Mouse (Mus musculus): ENCODE measurements around the gene Fars2. TPM values are rescaled to one million over a fixed set of nuclear protein-coding genes. Genes with fewer than 3 reads are reported as not detected.

The Fars2 gene
- polyA plus RNA-seq, 1 experiment from 2014 or later, result 30.5 TPM

GRCm38 (mm10) chr13:36592291-36592690 lies 475.1 kb downstream of the Fars2 start:
- ATAC-seq (ENCODE audit: low FRiP score) (no peak), DNase-seq (ENCODE audit: low spot score, missing footprints) (no peak)
- H3K4me3 ChIP-seq (ENCODE audit: low read depth, low read length), result no peak overlapping the region
- H3K9me3 ChIP-seq (ENCODE audit: control insufficient read depth, low read length), result no peaks in the 10 kb centered on the region
- WGBS, result 69% methylated on average over 2 of the region's 2 CpGs
- H3K27ac ChIP-seq (ENCODE audit: low read depth, low read length), result no peak overlapping the region
- H3K4me1 ChIP-seq (ENCODE audit: control insufficient read depth, insufficient read depth, low read length), result no peaks in the 10 kb centered on the region
- no peaks in the 10 kb centered on the region for H3K27me3 ChIP-seq (ENCODE audit: control insufficient read depth, insufficient read depth, low read length)
- no peak overlapping the region for H3K9ac ChIP-seq (ENCODE audit: low read length)
- H3K4me2 ChIP-seq, result no peak overlapping the region
- no peaks in the 10 kb centered on the region for H3K36me3 ChIP-seq (ENCODE audit: control insufficient read depth, insufficient read depth, low read length)

GRCm38 (mm10) chr13:36606717-36607116 lies 489.5 kb downstream of the Fars2 start:
- H3K4me3 ChIP-seq (ENCODE audit: low read depth, low read length), result no peak overlapping the region
- H3K27ac ChIP-seq (ENCODE audit: low read depth, low read length), result no peak overlapping the region
- H3K27me3 ChIP-seq (ENCODE audit: control insufficient read depth, insufficient read depth, low read length), result no peaks in the 10 kb centered on the region
- no peaks in the 10 kb centered on the region for H3K9me3 ChIP-seq (ENCODE audit: control insufficient read depth, low read length)
- H3K36me3 ChIP-seq (ENCODE audit: control insufficient read depth, insufficient read depth, low read length), result no peaks in the 10 kb centered on the region
- H3K4me1 ChIP-seq (ENCODE audit: control insufficient read depth, insufficient read depth, low read length), result no peaks in the 10 kb centered on the region
- no peak overlapping the region for H3K9ac ChIP-seq (ENCODE audit: low read length)
- 93% methylated on average over 5 of the region's 5 CpGs for WGBS
- ATAC-seq (ENCODE audit: low FRiP score), result no peak
- no peak overlapping the region for H3K4me2 ChIP-seq
- no peak for DNase-seq (ENCODE audit: low spot score, missing footprints)

- no peak for DNase-seq (ENCODE audit: low spot score, missing footprints)
- H3K4me3 ChIP-seq (ENCODE audit: low read depth, low read length), result no peak overlapping the region
- H3K27ac ChIP-seq (ENCODE audit: low read depth, low read length), result no peak overlapping the region
- no peaks in the 10 kb centered on the region for H3K4me1 ChIP-seq (ENCODE audit: control insufficient read depth, insufficient read depth, low read length)
- no peak for ATAC-seq (ENCODE audit: low FRiP score)
- H3K27me3 ChIP-seq (ENCODE audit: control insufficient read depth, insufficient read depth, low read length), result no peaks in the 10 kb centered on the region
- H3K9ac ChIP-seq (ENCODE audit: low read length), result no peak overlapping the region
- WGBS, result 83% methylated on average over 4 of the region's 4 CpGs
- no peaks in the 10 kb centered on the region for H3K36me3 ChIP-seq (ENCODE audit: control insufficient read depth, insufficient read depth, low read length)
- no peak overlapping the region for H3K4me2 ChIP-seq
- no peaks in the 10 kb centered on the region for H3K9me3 ChIP-seq (ENCODE audit: control insufficient read depth, low read length)
Observed at GRCm38 (mm10) chr13:36607871-36608270, 490.7 kb downstream of the Fars2 start.

GRCm38 (mm10) chr13:36610426-36610825 lies 493.2 kb downstream of the Fars2 start:
- no peak overlapping the region for H3K27ac ChIP-seq (ENCODE audit: low read depth, low read length)

GRCm38 (mm10) chr13:36612785-36613750 lies 495.9 kb downstream of the Fars2 start:
- 17% methylated on average over 23 of the region's 23 CpGs for WGBS
- H3K9me3 ChIP-seq (ENCODE audit: control insufficient read depth, low read length), result no peaks in the 10 kb centered on the region
- 0 out of 2 replicates have a peak, but pooled peaks cover 3% of the 10 kb centered on the region for H3K4me1 ChIP-seq (ENCODE audit: control insufficient read depth, insufficient read depth, low read length)
- peak overlapping the region; percentile 51 for H3K9ac ChIP-seq (ENCODE audit: low read length)
- no peaks in the 10 kb centered on the region for H3K36me3 ChIP-seq (ENCODE audit: control insufficient read depth, insufficient read depth, low read length)
- DNase-seq (ENCODE audit: low spot score, missing footprints), result peak; percentile 92
- ATAC-seq (ENCODE audit: low FRiP score), result peak; percentile 79
- H3K27me3 ChIP-seq (ENCODE audit: control insufficient read depth, insufficient read depth, low read length), result no peaks in the 10 kb centered on the region
- H3K4me2 ChIP-seq, result peak overlapping the region; percentile 46
- H3K4me3 ChIP-seq (ENCODE audit: low read depth, low read length), result peak overlapping the region; percentile 18
- peak overlapping the region; percentile 64 for H3K27ac ChIP-seq (ENCODE audit: low read depth, low read length)

More at GRCm38 (mm10) chr13:36610426-36610825, 493.2 kb downstream of the Fars2 start:
- H3K27me3 ChIP-seq (ENCODE audit: control insufficient read depth, insufficient read depth, low read length), result no peaks in the 10 kb centered on the region
- no peak overlapping the region for H3K9ac ChIP-seq (ENCODE audit: low read length)
- 95% methylated on average over 5 of the region's 5 CpGs for WGBS
- DNase-seq (ENCODE audit: low spot score, missing footprints), result no peak
- H3K4me3 ChIP-seq (ENCODE audit: low read depth, low read length), result no peak overlapping the region
- no peaks in the 10 kb centered on the region for H3K36me3 ChIP-seq (ENCODE audit: control insufficient read depth, insufficient read depth, low read length)
- H3K9me3 ChIP-seq (ENCODE audit: control insufficient read depth, low read length), result no peaks in the 10 kb centered on the region
- H3K4me1 ChIP-seq (ENCODE audit: control insufficient read depth, insufficient read depth, low read length), result 0 out of 2 replicates have a peak, but pooled peaks cover 3% of the 10 kb centered on the region
- H3K4me2 ChIP-seq, result no peak overlapping the region
- no peak for ATAC-seq (ENCODE audit: low FRiP score)

GRCm38 (mm10) chr13:36620498-36621332 lies 503.5 kb downstream of the Fars2 start:
- no peaks in the 10 kb centered on the region for H3K9me3 ChIP-seq (ENCODE audit: control insufficient read depth, low read length)
- H3K4me3 ChIP-seq (ENCODE audit: low read depth, low read length), result no peak overlapping the region
- no peaks in the 10 kb centered on the region for H3K4me1 ChIP-seq (ENCODE audit: control insufficient read depth, insufficient read depth, low read length)
- WGBS, result 89% methylated on average over 10 of the region's 10 CpGs
- ATAC-seq (ENCODE audit: low FRiP score) (no peak), DNase-seq (ENCODE audit: low spot score, missing footprints) (no peak)
- H3K4me2 ChIP-seq, result no peak overlapping the region
- no peaks in the 10 kb centered on the region for H3K27me3 ChIP-seq (ENCODE audit: control insufficient read depth, insufficient read depth, low read length)
- no peak overlapping the region for H3K27ac ChIP-seq (ENCODE audit: low read depth, low read length)
- H3K9ac ChIP-seq (ENCODE audit: low read length), result no peak overlapping the region
- no peaks in the 10 kb centered on the region for H3K36me3 ChIP-seq (ENCODE audit: control insufficient read depth, insufficient read depth, low read length)

- H3K36me3 ChIP-seq (ENCODE audit: control insufficient read depth, insufficient read depth, low read length), result no peaks in the 10 kb centered on the region
- H3K9ac ChIP-seq (ENCODE audit: low read length), result no peak overlapping the region
- H3K4me1 ChIP-seq (ENCODE audit: control insufficient read depth, insufficient read depth, low read length), result no peaks in the 10 kb centered on the region
- DNase-seq (ENCODE audit: low spot score, missing footprints), result no peak
- H3K27me3 ChIP-seq (ENCODE audit: control insufficient read depth, insufficient read depth, low read length), result no peaks in the 10 kb centered on the region
- no peak for ATAC-seq (ENCODE audit: low FRiP score)
- no peak overlapping the region for H3K4me3 ChIP-seq (ENCODE audit: low read depth, low read length)
- 93% methylated on average over 1 of the region's 1 CpGs for WGBS
- H3K4me2 ChIP-seq, result no peak overlapping the region
- no peaks in the 10 kb centered on the region for H3K9me3 ChIP-seq (ENCODE audit: control insufficient read depth, low read length)
- H3K27ac ChIP-seq (ENCODE audit: low read depth, low read length), result no peak overlapping the region
Observed at GRCm38 (mm10) chr13:36621333-36621659, 504.1 kb downstream of the Fars2 start.

GRCm38 (mm10) chr13:36623556-36623955 lies 506.3 kb downstream of the Fars2 start:
- ATAC-seq (ENCODE audit: low FRiP score) (no peak), DNase-seq (ENCODE audit: low spot score, missing footprints) (no peak)
- Histone ChIP-seq H3K36me3 (ENCODE audit: control insufficient read depth, insufficient read depth, low read length) (no peaks in the 10 kb centered on the region), H3K4me3 (ENCODE audit: low read depth, low read length) (no peak overlapping the region), H3K9ac (ENCODE audit: low read length) (no peak overlapping the region), H3K9me3 (ENCODE audit: control insufficient read depth, low read length) (no peaks in the 10 kb centered on the region), H3K27ac (ENCODE audit: low read depth, low read length) (no peak overlapping the region), H3K4me2 (no peak overlapping the region), H3K27me3 (ENCODE audit: control insufficient read depth, insufficient read depth, low read length) (no peaks in the 10 kb centered on the region), H3K4me1 (ENCODE audit: control insufficient read depth, insufficient read depth, low read length) (no peaks in the 10 kb centered on the region)
- 72% methylated on average over 1 of the region's 1 CpGs for WGBS

GRCm38 (mm10) chr13:36629154-36629553 lies 511.9 kb downstream of the Fars2 start:
- WGBS, result 70% methylated on average over 1 of the region's 1 CpGs
- Histone ChIP-seq H3K9me3 (ENCODE audit: control insufficient read depth, low read length) (no peaks in the 10 kb centered on the region), H3K4me3 (ENCODE audit: low read depth, low read length) (no peak overlapping the region), H3K9ac (ENCODE audit: low read length) (no peak overlapping the region), H3K4me2 (no peak overlapping the region), H3K27me3 (ENCODE audit: control insufficient read depth, insufficient read depth, low read length) (no peaks in the 10 kb centered on the region), H3K27ac (ENCODE audit: low read depth, low read length) (no peak overlapping the region), H3K4me1 (ENCODE audit: control insufficient read depth, insufficient read depth, low read length) (no peaks in the 10 kb centered on the region), H3K36me3 (ENCODE audit: control insufficient read depth, insufficient read depth, low read length) (no peaks in the 10 kb centered on the region)
- DNase-seq (ENCODE audit: low spot score, missing footprints) (no peak), ATAC-seq (ENCODE audit: low FRiP score) (no peak)

All from midbrain, embryonic 11.5 days (tissue).